Mouse (Mus musculus): ENCODE data around the gene Skp1a.
"Not testable (repeated sequence)": the region's sequence is repeated elsewhere in the genome, so short reads cannot be mapped to it uniquely, and the experiment has no call there.

The Skp1a gene

GRCm38 (mm10) chr11:52231606-52232541 is at the start of gene Skp1a:
Skp1a (plus strand) TSS chr11:52231995.
- peak; percentile 94 for DNase-seq

- DNase-seq = not testable (repeated sequence)
Measured at GRCm38 (mm10) chr11:52196496-52197023, 35.2 kb upstream of the Skp1a start.

- no peak for DNase-seq
Measured at GRCm38 (mm10) chr11:52213887-52214286, 17.9 kb upstream of the Skp1a start, which contains the start of gene Olfr1371. Olfr1371 (minus strand) TSS chr11:52213987.

GRCm38 (mm10) chr11:52220282-52220681 is 11.5 kb upstream of the Skp1a start:
- DNase-seq = peak; percentile 89

- not testable (repeated sequence) for DNase-seq
Measured at GRCm38 (mm10) chr11:52221921-52222320, 9.9 kb upstream of the Skp1a start.

- no peak for DNase-seq
Measured at GRCm38 (mm10) chr11:52222891-52223290, 8.9 kb upstream of the Skp1a start.

GRCm38 (mm10) chr11:52223968-52224682 is 7.7 kb upstream of the Skp1a start:
- DNase-seq = no peak

- no peak for DNase-seq
Measured at GRCm38 (mm10) chr11:52225986-52226599, 5.7 kb upstream of the Skp1a start.

GRCm38 (mm10) chr11:52227053-52227452 is 4.7 kb upstream of the Skp1a start:
- DNase-seq = no peak

GRCm38 (mm10) chr11:52227466-52228226 is 4.1 kb upstream of the Skp1a start:
- no peak for DNase-seq

GRCm38 (mm10) chr11:52228722-52229448 is 2.9 kb upstream of the Skp1a start:
- DNase-seq = no peak

- no peak for DNase-seq
Measured at GRCm38 (mm10) chr11:52230694-52231093, 1.1 kb upstream of the Skp1a start.

GRCm38 (mm10) chr11:52233043-52233653 is 1.4 kb downstream of the Skp1a start:
- DNase-seq = no peak

GRCm38 (mm10) chr11:52233906-52234305 is 2.1 kb downstream of the Skp1a start:
- no peak for DNase-seq

- no peak for DNase-seq
Measured at GRCm38 (mm10) chr11:52234509-52234908, 2.7 kb downstream of the Skp1a start.

- DNase-seq = no peak
Measured at GRCm38 (mm10) chr11:52240898-52241542, 9.2 kb downstream of the Skp1a start.

- no peak for DNase-seq
Measured at GRCm38 (mm10) chr11:52249452-52249851, 17.7 kb downstream of the Skp1a start.

- no peak for DNase-seq
Measured at GRCm38 (mm10) chr11:52251770-52252169, 20.0 kb downstream of the Skp1a start.

- DNase-seq = no peak
Measured at GRCm38 (mm10) chr11:52252692-52253091, 20.9 kb downstream of the Skp1a start.

- peak; percentile 77 for DNase-seq
Measured at GRCm38 (mm10) chr11:52253674-52254375, 22.0 kb downstream of the Skp1a start.
